Mouse (Mus musculus): ENCODE data around the gene Shcbp1l. TPM values are rescaled to one million over a fixed set of nuclear protein-coding genes. Genes with fewer than 3 reads are reported as not detected.
A peak's percentile ranks its signal among the peaks of the same experiment; 100 is the strongest.

The Shcbp1l gene
- total RNA-seq, 2 experiments from 2014 or later: 2.9 to 3.9 TPM

GRCm38 (mm10) chr1:153417805-153418204 is 7.2 kb upstream of the Shcbp1l start:
- peak in 1 of 2 experiments; percentile 23 for DNase-seq (ENCODE audit: low spot score in 2 of 2)

GRCm38 (mm10) chr1:153424271-153424670 is 691 bp upstream of the Shcbp1l start:
- DNase-seq (ENCODE audit: low spot score in 2 of 2): peak in 1 of 2 experiments; percentile 17

- DNase-seq (ENCODE audit: low spot score in 2 of 2): no peak
These were observed 6.2 kb downstream of the Shcbp1l start for GRCm38 (mm10) chr1:153431158-153431557.

- DNase-seq (ENCODE audit: low spot score in 2 of 2): no peak
These were observed 6.7 kb downstream of the Shcbp1l start for GRCm38 (mm10) chr1:153431701-153432100.

- no peak for DNase-seq (ENCODE audit: low spot score in 2 of 2)
These were observed 7.4 kb downstream of the Shcbp1l start for GRCm38 (mm10) chr1:153432329-153432728.

- DNase-seq (ENCODE audit: low spot score in 2 of 2): no peak
These were observed 9.1 kb downstream of the Shcbp1l start for GRCm38 (mm10) chr1:153433851-153434589.

GRCm38 (mm10) chr1:153437536-153437935 is 12.6 kb downstream of the Shcbp1l start:
- no peak for DNase-seq (ENCODE audit: low spot score in 2 of 2)

- DNase-seq (ENCODE audit: low spot score in 2 of 2): no peak
These were observed 15.8 kb downstream of the Shcbp1l start for GRCm38 (mm10) chr1:153440752-153441151.

- DNase-seq (ENCODE audit: low spot score in 2 of 2): no peak
These were observed 16.7 kb downstream of the Shcbp1l start for GRCm38 (mm10) chr1:153441656-153442055.

- no peak for DNase-seq (ENCODE audit: low spot score in 2 of 2)
These were observed 18.1 kb downstream of the Shcbp1l start for GRCm38 (mm10) chr1:153443019-153443418.

- DNase-seq (ENCODE audit: low spot score in 2 of 2): no peak
These were observed 18.7 kb downstream of the Shcbp1l start for GRCm38 (mm10) chr1:153443632-153444031.

- no peak for DNase-seq (ENCODE audit: low spot score in 2 of 2)
These were observed 21.3 kb downstream of the Shcbp1l start for GRCm38 (mm10) chr1:153446120-153446831.

GRCm38 (mm10) chr1:153451237-153452154 is 26.5 kb downstream of the Shcbp1l start:
- peak; percentile 57 to 62 for DNase-seq (ENCODE audit: low spot score in 2 of 2)

GRCm38 (mm10) chr1:153453146-153453642 is 28.2 kb downstream of the Shcbp1l start:
- DNase-seq (ENCODE audit: low spot score in 2 of 2): no peak

GRCm38 (mm10) chr1:153456137-153456536 is 31.2 kb downstream of the Shcbp1l start:
- no peak for DNase-seq (ENCODE audit: low spot score in 2 of 2)

GRCm38 (mm10) chr1:153461796-153462195 is 36.8 kb downstream of the Shcbp1l start:
- no peak for DNase-seq (ENCODE audit: low spot score in 2 of 2)

GRCm38 (mm10) chr1:153479296-153479695 is 54.3 kb downstream of the Shcbp1l start:
- DNase-seq (ENCODE audit: low spot score in 2 of 2): no peak

GRCm38 (mm10) chr1:153480386-153481024 is 55.5 kb downstream of the Shcbp1l start:
- peak; percentile 79 for DNase-seq (ENCODE audit: low spot score in 2 of 2)

GRCm38 (mm10) chr1:153481025-153481412 is 56.1 kb downstream of the Shcbp1l start:
- DNase-seq (ENCODE audit: low spot score in 2 of 2): no peak

GRCm38 (mm10) chr1:153485201-153485796 is 60.3 kb downstream of the Shcbp1l start:
- DNase-seq (ENCODE audit: low spot score in 2 of 2): no peak
